Comparison of ENCODE assay signal across 17 mouse cellular contexts in the genomic region with DNA sequence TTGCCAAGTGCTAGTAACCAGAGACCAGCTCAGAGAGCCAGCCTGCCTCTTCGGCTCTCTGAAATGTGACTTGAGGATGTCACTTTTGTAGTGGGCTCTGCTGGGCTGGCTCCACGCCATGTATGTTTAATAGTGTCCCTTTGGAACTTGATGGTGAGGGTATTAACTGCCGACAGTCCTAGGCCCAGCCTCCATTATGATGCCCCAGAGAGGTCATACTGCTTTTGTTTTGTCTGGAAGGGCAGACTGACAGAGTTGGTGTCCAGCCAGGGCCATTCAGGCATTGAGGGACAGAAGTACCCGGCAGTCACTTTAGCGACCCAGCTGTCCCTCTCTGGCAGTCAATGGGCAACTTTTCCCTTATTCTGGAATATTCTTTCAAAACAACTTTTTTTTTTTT. TPM values are rescaled to one million over a fixed set of nuclear protein-coding genes. Genes with fewer than 3 reads are reported as not detected.
DNase-seq lines count a peak whose midpoint lies in the region; ATAC-seq lines count a peak whose summit lies in the region.
"Had no signal": no experiment of that assay in that cellular context is flagged by ENCODE, and none has a peak within 500 bp of the region (broad histone marks: within the 10 kb centered on the region; RNA-seq: fewer than 3 reads in every experiment).

No protein-coding gene starts in this region.

- peak; percentile 13; the same call in 1 of the 2 replicates for ATAC-seq in hindbrain, embryonic 15.5 days (ENCODE audit: low FRiP score, low read depth)
- no peak for ATAC-seq in hindbrain, embryonic 11.5 days (ENCODE audit: low FRiP score)
- ATAC-seq in neural tube, embryonic 11.5 days (ENCODE audit: insufficient read depth, low FRiP score, low TSS enrichment): no peak
- no peak for ATAC-seq in neural tube, embryonic 13.5 days (ENCODE audit: low read depth)
- ATAC-seq: liver, postnatal 0 days had no signal

- DNase-seq in cerebellum, adult 9-11 months: peak; percentile 63
- DNase-seq in cerebellum, adult 8-10 months: no peak
- no peak for DNase-seq in hindbrain, embryonic 11.5 days (ENCODE audit: low spot score)
- no peak for DNase-seq in neural tube, embryonic 11.5 days (ENCODE audit: low spot score)
- no peak for DNase-seq in neural tube, embryonic 10.5 days (ENCODE audit: extremely low spot score, low spot score)
- no peak for DNase-seq in thymus, adult 18-20 months
- DNase-seq: kidney, adult 11 months; kidney, postnatal 10 days; liver; liver, postnatal 0 days; spleen, adult 18-20 months; thymus, adult 2 months had no signal

- H3K27me3 ChIP-seq in hindbrain, embryonic 15.5 days: no peaks in the 10 kb centered on the region
- no peaks in the 10 kb centered on the region for H3K27me3 ChIP-seq in hindbrain, embryonic 11.5 days (ENCODE audit: control insufficient read depth, insufficient read depth, low read length)
- no peaks in the 10 kb centered on the region for H3K27me3 ChIP-seq in neural tube, embryonic 11.5 days (ENCODE audit: control insufficient read depth, insufficient read depth, low read length)
- no peaks in the 10 kb centered on the region for H3K27me3 ChIP-seq in neural tube, embryonic 13.5 days
- H3K27me3 ChIP-seq: heart, embryonic 12.5 days had no signal

- WGBS in hindbrain, embryonic 15.5 days: 17% methylated on average over 5 of the region's 5 CpGs
- WGBS in hindbrain, embryonic 11.5 days: 29% methylated on average over 5 of the region's 5 CpGs
- 40% methylated on average over 5 of the region's 5 CpGs for WGBS in neural tube, embryonic 11.5 days
- 16% methylated on average over 5 of the region's 5 CpGs for WGBS in neural tube, embryonic 13.5 days

- peaks cover 81% of the 10 kb centered on the region for H3K4me1 ChIP-seq in hindbrain, embryonic 15.5 days (replicated peaks)
- peaks cover 7% of the 10 kb centered on the region; the same call in 1 of the 2 replicates for H3K4me1 ChIP-seq in hindbrain, embryonic 11.5 days (replicated peaks; ENCODE audit: control insufficient read depth, insufficient read depth, low read length)
- H3K4me1 ChIP-seq in neural tube, embryonic 11.5 days (ENCODE audit: control insufficient read depth, insufficient read depth, low read length): peaks cover 28% of the 10 kb centered on the region
- H3K4me1 ChIP-seq in neural tube, embryonic 13.5 days (replicated peaks): peaks cover 78% of the 10 kb centered on the region

- no peaks in the 10 kb centered on the region for H3K36me3 ChIP-seq in hindbrain, embryonic 15.5 days
- H3K36me3 ChIP-seq in hindbrain, embryonic 11.5 days (ENCODE audit: control insufficient read depth, insufficient read depth, low read length): no peaks in the 10 kb centered on the region
- no peaks in the 10 kb centered on the region for H3K36me3 ChIP-seq in neural tube, embryonic 11.5 days (ENCODE audit: control insufficient read depth, insufficient read depth, low read length)
- no peaks in the 10 kb centered on the region for H3K36me3 ChIP-seq in neural tube, embryonic 13.5 days
- H3K36me3 ChIP-seq: forebrain, embryonic 10.5 days had no signal

- no peaks in the 10 kb centered on the region for H3K9me3 ChIP-seq in hindbrain, embryonic 15.5 days
- H3K9me3 ChIP-seq in hindbrain, embryonic 11.5 days (ENCODE audit: control insufficient read depth, low read length): no peaks in the 10 kb centered on the region
- no peaks in the 10 kb centered on the region for H3K9me3 ChIP-seq in neural tube, embryonic 11.5 days (ENCODE audit: control insufficient read depth, low read length)
- no peaks in the 10 kb centered on the region for H3K9me3 ChIP-seq in neural tube, embryonic 13.5 days
- H3K9me3 ChIP-seq: forebrain, embryonic 10.5 days; heart, embryonic 12.5 days had no signal

- no peak overlapping the region for H3K4me2 ChIP-seq in hindbrain, embryonic 15.5 days
- no peak overlapping the region for H3K4me2 ChIP-seq in hindbrain, embryonic 11.5 days (replicated peaks; ENCODE audit: low read depth, low read length)
- no peak overlapping the region for H3K4me2 ChIP-seq in neural tube, embryonic 11.5 days (ENCODE audit: low read depth)
- H3K4me2 ChIP-seq in neural tube, embryonic 13.5 days: no peak overlapping the region
- H3K4me2 ChIP-seq: heart, embryonic 12.5 days had no signal

- H3K27ac ChIP-seq in hindbrain, embryonic 15.5 days (replicated peaks): peak overlapping the region; percentile 56
- no peak overlapping the region for H3K27ac ChIP-seq in hindbrain, embryonic 11.5 days (ENCODE audit: low read depth, low read length)
- H3K27ac ChIP-seq in neural tube, embryonic 11.5 days (ENCODE audit: low read depth, low read length): 0 out of 2 replicates have a peak overlapping the region, but pooled peaks have one; percentile 1
- peak overlapping the region; percentile 64 for H3K27ac ChIP-seq in neural tube, embryonic 13.5 days (replicated peaks)
- H3K27ac ChIP-seq: macrophage had no signal

- no peak overlapping the region for H3K9ac ChIP-seq in hindbrain, embryonic 15.5 days
- no peak overlapping the region for H3K9ac ChIP-seq in hindbrain, embryonic 11.5 days (ENCODE audit: low read depth, low read length)
- no peak overlapping the region for H3K9ac ChIP-seq in neural tube, embryonic 11.5 days (ENCODE audit: low read length)
- H3K9ac ChIP-seq in neural tube, embryonic 13.5 days: 0 out of 2 replicates have a peak overlapping the region, but pooled peaks have one; percentile 6
- H3K9ac ChIP-seq: heart, embryonic 12.5 days; liver, postnatal 0 days had no signal

- H3K4me3 ChIP-seq in hindbrain, embryonic 15.5 days: no peak overlapping the region
- H3K4me3 ChIP-seq in hindbrain, embryonic 11.5 days (ENCODE audit: low read depth, low read length): no peak overlapping the region
- no peak overlapping the region for H3K4me3 ChIP-seq in neural tube, embryonic 11.5 days (ENCODE audit: low read depth, low read length)
- H3K4me3 ChIP-seq in neural tube, embryonic 13.5 days: no peak overlapping the region
- H3K4me3 ChIP-seq: forebrain, embryonic 10.5 days; heart, embryonic 12.5 days had no signal

RNA-seq across cellular contexts. Expression of a gene that starts 17.4 kb away (rescaled TPM):
- 146 and 182 TPM in 2 replicates for polyA plus RNA-seq in hindbrain, embryonic 15.5 days (2015; fragmentation: Nextera tagmentation; extraction: Ambion mirVana)
- 12.0 and 15.2 TPM in 2 replicates for polyA plus RNA-seq in hindbrain, embryonic 11.5 days (2014; fragmentation: Nextera tagmentation; extraction: Ambion mirVana)
- polyA plus RNA-seq in neural tube, embryonic 11.5 days (2014; fragmentation: Nextera tagmentation; extraction: Ambion mirVana): 22.3 and 23.2 TPM in 2 replicates
- 76.9 and 78.8 TPM in 2 replicates for polyA plus RNA-seq in neural tube, embryonic 13.5 days (2015; fragmentation: Nextera tagmentation; extraction: Ambion mirVana)
